Mouse (Mus musculus) gastrocnemius, postnatal 14 days (tissue): ENCODE results near the gene Olfr154. TPM values are rescaled to one million over a fixed set of nuclear protein-coding genes. Genes with fewer than 3 reads are reported as not detected.
"Not testable (repeated sequence)": the region's sequence is repeated elsewhere in the genome, so short reads cannot be mapped to it uniquely, and the experiment has no call there.

Experiments
- DNase-seq: peaks from one replicate; pipeline ENCODE4 v3.0.0; 2021; ENCODE audit warnings: mixed read lengths
- intact Hi-C: fragments of 180-260 bp; cut with DNase I; formaldehyde crosslinking; loops from one replicate; pipeline ENCODE4 v1.15.1; 2025; ENCODE audit warnings: low total_unique reads
- long read RNA-seq, 2 experiments: library from polyadenylated mRNA; stranded (forward); transcript quantifications; one replicate each; pipeline ENCODE4 v2.0.0; 2021
- total RNA-seq, 2 experiments: library from RNA; stranded (reverse); gene quantifications; 2 replicates each; pipeline ENCODE4 v1.2.3; 2021

Gene Olfr154
- total RNA-seq: not detected
- long read RNA-seq, experiment 1: 0 reads
- long read RNA-seq, experiment 2: 0 reads

- DNase-seq, intact Hi-C loops: not testable (repeated sequence)
Measured at GRCm38 (mm10) chr2:85664355-85664754, at the start of gene Olfr154. Gene Olfr154, minus strand, starts transcription at chr2:85664455.

DNA sequence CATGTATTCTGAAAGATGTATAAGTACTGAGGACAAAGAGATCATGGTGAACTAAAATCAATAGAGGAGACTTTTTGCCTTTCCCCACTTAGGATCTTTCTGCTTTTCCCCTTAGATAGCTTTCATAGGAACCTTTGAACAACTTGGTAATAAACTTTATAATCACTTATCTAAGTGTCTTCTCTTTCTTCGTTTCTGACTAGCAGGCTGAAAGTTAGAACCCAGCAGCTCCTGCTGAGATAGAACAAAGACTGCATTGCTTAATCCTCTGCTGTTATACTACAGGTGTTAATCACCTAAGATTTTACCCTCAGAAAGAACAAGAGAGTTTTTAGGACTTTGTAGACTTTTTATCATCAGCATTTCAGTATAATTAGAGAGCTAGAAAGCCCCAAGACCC is 46.9 kb upstream of the Olfr154 start:
- intact Hi-C loops: no loop called here
- DNase-seq: no peak

GRCm38 (mm10) chr2:85710680-85711079 is 46.4 kb upstream of the Olfr154 start:
- intact Hi-C loops, DNase-seq: not testable (repeated sequence)

- intact Hi-C loops: no loop called here
- DNase-seq: no peak
Measured at GRCm38 (mm10) chr2:85689131-85689530, 24.9 kb upstream of the Olfr154 start, which contains the start of gene Olfr1008. Gene Olfr1008, plus strand, starts transcription at chr2:85689431.

- DNase-seq: no peak
- intact Hi-C loops: no loop called here
Measured at GRCm38 (mm10) chr2:85678667-85679066, 14.4 kb upstream of the Olfr154 start, which contains the start of gene Olfr1006. Gene Olfr1006, minus strand, starts transcription at chr2:85678767.

- intact Hi-C loops: no loop called here
- no peak for DNase-seq
Measured at GRCm38 (mm10) chr2:85650604-85651003, 13.7 kb downstream of the Olfr154 start, which contains the start of gene Olfr1002. Gene Olfr1002, minus strand, starts transcription at chr2:85650704.

Other genes with a start within 250 kb of the Olfr154 start
- not detected for gene Olfr993, start 249.6 kb downstream of the Olfr154 start, total RNA-seq
- gene Olfr994, start 228.0 kb downstream of the Olfr154 start, total RNA-seq: not detected
- gene Olfr995, start 220.8 kb downstream of the Olfr154 start, total RNA-seq: not detected
- not detected for gene 4833423E24Rik, start 145.4 kb downstream of the Olfr154 start, total RNA-seq
- not detected for gene Olfr996, start 85.2 kb downstream of the Olfr154 start, total RNA-seq
- not detected for gene Olfr998, start 75.5 kb downstream of the Olfr154 start, total RNA-seq
- not detected for gene Olfr1000, start 52.6 kb downstream of the Olfr154 start, total RNA-seq
- not detected for gene Olfr1002, start 13.8 kb downstream of the Olfr154 start, total RNA-seq
- gene Olfr1006, start 14.3 kb upstream of the Olfr154 start, total RNA-seq: not detected
- gene Olfr1008, start 25.0 kb upstream of the Olfr154 start, total RNA-seq: not detected
- not detected for gene Olfr1009, start 51.0 kb upstream of the Olfr154 start, total RNA-seq
- gene Olfr1012, start 98.3 kb upstream of the Olfr154 start, total RNA-seq: not detected
- not detected for gene Olfr1013, start 102.6 kb upstream of the Olfr154 start, total RNA-seq
- gene Olfr1014, start 108.3 kb upstream of the Olfr154 start, total RNA-seq: not detected
- not detected for gene Olfr1015, start 117.6 kb upstream of the Olfr154 start, total RNA-seq
- not detected for gene Olfr1016, start 138.1 kb upstream of the Olfr154 start, total RNA-seq
- gene Olfr1018, start 154.0 kb upstream of the Olfr154 start, total RNA-seq: not detected
- gene Olfr1019, start 181.0 kb upstream of the Olfr154 start, total RNA-seq: not detected
- gene Olfr1020, start 182.6 kb upstream of the Olfr154 start, total RNA-seq: not detected
- not detected for gene Olfr1022, start 204.1 kb upstream of the Olfr154 start, total RNA-seq
- gene Olfr1023, start 221.2 kb upstream of the Olfr154 start, total RNA-seq: not detected
- gene Olfr1024, start 240.6 kb upstream of the Olfr154 start, total RNA-seq: not detected